Mouse (Mus musculus) limb, embryonic 11.5 days (tissue): ENCODE data around the gene Fam83c. TPM values are rescaled to one million over a fixed set of nuclear protein-coding genes. Genes with fewer than 3 reads are reported as not detected.

ENCODE experiments used
- ATAC-seq: fragments of 200-750 bp; cut with Nextera tagmentation; 2 replicates; pipeline ENCODE4 v1.8.0; 2017; ENCODE audit warnings: low read depth; ENCODE audit not compliant: insufficient number of reproducible peaks, low FRiP score, low TSS enrichment
- DNase-seq: peaks from one replicate; pipeline ENCODE4 v3.0.0-alpha.2; 2015; ENCODE audit warnings: low spot score
- H3K27ac ChIP-seq: fragments of 300-500 bp; sonication (generic); replicated peaks from 2 replicates; pipeline ENCODE4 v1.5.1; 2014; ENCODE audit warnings: low read depth, mild to moderate bottlenecking, low read length
- H3K27me3 ChIP-seq: fragments of 300-500 bp; sonication (generic); 2 replicates; pipeline ENCODE4 v1.6.1; 2014; ENCODE audit warnings: mild to moderate bottlenecking, low read length, mixed read lengths; ENCODE audit not compliant: control insufficient read depth, insufficient read depth
- H3K36me3 ChIP-seq: fragments of 300-500 bp; sonication (generic); 2 replicates; pipeline ENCODE4 v1.6.1; 2014; ENCODE audit warnings: mild to moderate bottlenecking, low read length, moderate library complexity, mixed read lengths; ENCODE audit not compliant: control insufficient read depth, insufficient read depth
- H3K4me1 ChIP-seq: fragments of 300-500 bp; sonication (generic); 2 replicates; pipeline ENCODE4 v1.6.1; 2014; ENCODE audit warnings: low read length, mixed read lengths; ENCODE audit not compliant: control insufficient read depth, insufficient read depth
- H3K4me2 ChIP-seq: fragments of 300-500 bp; sonication (generic); 2 replicates; pipeline ENCODE4 v1.6.1; 2014; ENCODE audit warnings: low read depth, mild to moderate bottlenecking, moderate library complexity; ENCODE audit not compliant: severe bottlenecking
- H3K4me3 ChIP-seq: fragments of 300-500 bp; sonication (generic); 2 replicates; pipeline ENCODE4 v1.5.1; 2014; ENCODE audit warnings: low read depth, low read length
- H3K9ac ChIP-seq: fragments of 300-500 bp; sonication (generic); 2 replicates; pipeline ENCODE4 v1.6.1; 2014; ENCODE audit warnings: mild to moderate bottlenecking, low read length
- H3K9me3 ChIP-seq: fragments of 300-500 bp; sonication (generic); 2 replicates; pipeline ENCODE4 v1.6.1; 2016; ENCODE audit warnings: low read length; ENCODE audit not compliant: control insufficient read depth
- WGBS: fragments of 180-500 bp; shearing (Covaris S2); extraction: QIAGEN DNeasy Blood & Tissue Kit; methylation state at CpG from one replicate; pipeline ENCODE4 v1.1.7; 2014; 5-methylcytosine and 5-hydroxymethylcytosine counted together
- polyA plus RNA-seq: library from polyadenylated mRNA; unstranded; fragments of >200 nt; fragmentation: Nextera tagmentation; extraction: Ambion mirVana; gene quantifications from 2 replicates; pipeline ENCODE4 v1.2.1, GENCODE M21; 2014

The Fam83c gene
- polyA plus RNA-seq, 1 experiment from 2014 or later, result 0.32 TPM

DNA sequence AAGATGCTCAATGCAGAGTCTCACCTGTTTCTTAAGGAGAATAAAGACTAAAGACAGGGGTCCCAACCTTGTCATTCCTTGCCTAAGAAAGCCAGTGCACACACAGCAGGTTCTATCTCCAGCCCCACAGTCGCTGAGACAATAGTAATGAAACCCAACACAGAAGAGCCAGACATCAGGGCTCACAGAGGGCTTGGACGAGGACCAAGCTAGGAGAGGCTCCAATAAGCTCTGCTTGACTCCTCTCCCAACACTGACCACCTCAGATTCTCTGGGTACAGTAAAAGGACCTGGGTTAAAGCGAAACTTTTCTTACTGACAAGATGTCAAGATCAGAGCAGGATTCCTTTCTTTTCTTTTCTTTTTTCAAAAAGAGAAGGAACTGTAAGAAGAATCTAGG is 36.0 kb downstream of the Fam83c start:
- WGBS, result 64% methylated on average over 3 of the region's 3 CpGs
- Histone ChIP-seq H3K4me3 (no peak overlapping the region), H3K27me3 (no peaks in the 10 kb centered on the region), H3K4me2 (no peak overlapping the region), H3K9me3 (no peaks in the 10 kb centered on the region), H3K9ac (no peak overlapping the region), H3K4me1 (no peaks in the 10 kb centered on the region), H3K36me3 (no peaks in the 10 kb centered on the region), H3K27ac (no peak overlapping the region)
- DNase-seq (no peak), ATAC-seq (no peak)

DNA sequence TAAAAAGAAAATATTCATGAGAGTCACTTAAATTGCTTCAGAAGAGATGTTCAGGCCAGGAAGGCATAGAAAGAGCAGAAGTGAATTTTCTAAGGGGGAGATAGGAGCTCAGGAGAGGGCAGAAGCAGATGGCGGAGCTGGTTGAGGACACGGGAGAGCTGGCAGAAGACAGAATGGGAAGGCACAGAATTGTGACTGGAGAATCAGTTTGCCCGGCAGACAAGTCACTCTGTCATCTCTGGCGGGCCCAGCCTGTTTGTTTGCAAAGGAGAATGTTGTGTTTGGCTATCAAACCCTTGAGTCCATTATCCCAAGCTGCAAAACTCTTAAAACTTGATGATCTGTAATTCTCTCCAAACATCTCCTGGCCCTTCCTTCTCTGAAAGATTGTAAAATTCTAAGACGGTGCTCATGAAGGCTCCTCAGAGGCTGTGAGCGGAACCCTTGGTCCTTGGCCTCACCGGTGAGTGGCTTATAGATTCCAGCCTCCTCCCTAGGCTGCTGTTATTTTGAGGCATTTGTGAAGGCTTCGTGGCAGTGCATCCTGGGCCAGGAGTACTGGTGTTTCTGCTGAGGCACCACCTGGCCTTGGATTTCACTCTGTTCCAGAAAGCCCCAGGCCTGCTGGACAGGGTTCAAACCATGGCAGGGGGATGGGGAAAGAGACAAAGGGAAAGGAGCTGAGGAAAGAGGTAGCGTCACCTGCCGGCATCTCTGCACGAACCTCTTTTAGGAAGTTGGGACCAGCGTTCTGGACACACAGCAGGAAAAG is 39.8 kb downstream of the Fam83c start:
- Histone ChIP-seq H3K4me2 (no peak overlapping the region), H3K27me3 (no peaks in the 10 kb centered on the region), H3K4me1 (peaks cover 3% of the 10 kb centered on the region; the same call in 1 of the 2 replicates), H3K4me3 (no peak overlapping the region), H3K9ac (no peak overlapping the region), H3K9me3 (no peaks in the 10 kb centered on the region), H3K36me3 (no peaks in the 10 kb centered on the region), H3K27ac (no peak overlapping the region)
- DNase-seq, result no peak
- WGBS, result 83% methylated on average over 12 of the region's 12 CpGs
- ATAC-seq, result no peak

DNA sequence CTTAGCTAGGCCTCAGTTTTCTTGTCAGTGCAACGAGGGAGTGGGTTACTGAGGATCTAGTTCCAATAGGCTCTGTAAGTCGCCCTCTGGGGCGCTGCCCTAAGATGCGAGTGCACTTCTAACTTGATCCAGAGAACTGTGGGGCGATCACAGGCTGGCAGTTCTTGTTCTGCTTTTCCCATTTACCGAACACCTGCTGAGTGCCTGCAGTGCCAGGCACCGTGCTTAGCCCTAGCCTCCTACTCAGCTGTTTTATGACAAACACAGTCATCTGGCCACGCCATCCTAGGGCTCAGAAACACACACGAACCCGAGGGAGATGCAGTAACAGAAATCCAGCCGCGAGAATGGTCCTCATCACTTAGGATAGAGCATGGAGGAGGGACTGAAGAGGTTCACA is 41.8 kb downstream of the Fam83c start:
- H3K27ac ChIP-seq, result no peak overlapping the region
- DNase-seq (no peak), ATAC-seq (no peak)
- no peaks in the 10 kb centered on the region for H3K36me3 ChIP-seq
- H3K27me3 ChIP-seq, result no peaks in the 10 kb centered on the region
- 34% methylated on average over 12 of the region's 12 CpGs for WGBS
- no peak overlapping the region for H3K9ac ChIP-seq
- peak overlapping the region; percentile 7; the same call in 1 of the 2 replicates for H3K4me2 ChIP-seq
- no peaks in the 10 kb centered on the region for H3K9me3 ChIP-seq
- no peak overlapping the region for H3K4me3 ChIP-seq
- H3K4me1 ChIP-seq, result peaks cover 3% of the 10 kb centered on the region; the same call in 1 of the 2 replicates

DNA sequence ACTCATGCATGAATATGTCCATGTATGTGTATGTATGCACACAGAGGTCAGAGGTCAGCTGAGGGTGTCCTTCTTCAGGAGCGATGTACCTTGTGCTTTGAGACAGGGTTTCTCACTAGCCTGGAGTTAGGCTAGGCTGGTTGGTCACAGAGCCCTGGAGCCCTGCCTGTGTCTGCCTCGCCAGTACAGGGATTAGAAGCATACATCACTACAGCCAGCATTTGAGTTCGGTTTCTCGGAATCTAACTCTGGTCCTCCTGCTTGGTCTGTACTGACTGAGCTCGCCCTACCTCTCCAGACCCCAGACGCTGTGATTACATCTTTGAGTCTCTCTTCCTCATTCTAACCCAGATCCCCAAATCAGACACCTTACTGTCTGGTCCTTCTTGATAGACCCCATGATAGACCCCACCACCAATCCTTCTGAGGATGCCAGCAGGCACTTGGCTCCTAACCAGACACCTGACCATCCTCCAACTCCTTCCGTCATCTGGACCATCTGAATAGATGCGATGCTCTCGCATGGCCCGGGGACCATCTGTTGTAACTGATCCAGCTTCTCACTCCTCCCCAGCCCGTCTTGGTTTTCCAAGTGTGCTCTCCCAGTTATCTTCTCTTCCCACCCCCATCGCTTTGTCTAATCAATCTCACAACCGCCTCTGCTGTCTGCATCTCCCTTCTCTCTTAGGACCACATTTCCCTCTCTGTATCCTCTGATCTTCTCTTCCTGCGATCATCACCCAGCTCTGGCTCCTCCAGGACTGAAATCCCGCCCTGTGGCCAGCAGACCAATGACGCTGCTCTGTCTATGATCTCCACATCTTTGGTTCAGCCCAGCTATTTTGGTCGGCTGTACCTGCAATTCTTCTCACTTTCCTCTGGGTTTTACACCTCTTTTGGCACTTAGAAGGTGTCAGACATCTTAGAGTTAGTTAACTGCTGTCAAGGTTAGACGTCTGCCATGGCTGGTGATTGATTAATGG is 46.4 kb downstream of the Fam83c start:
- DNase-seq (no peak), ATAC-seq (no peak)
- no peak overlapping the region for H3K27ac ChIP-seq
- no peak overlapping the region for H3K4me2 ChIP-seq
- WGBS, result 61% methylated on average over 18 of the region's 18 CpGs
- H3K27me3 ChIP-seq, result no peaks in the 10 kb centered on the region
- no peaks in the 10 kb centered on the region for H3K36me3 ChIP-seq
- H3K9me3 ChIP-seq, result no peaks in the 10 kb centered on the region
- H3K4me1 ChIP-seq, result peaks cover 3% of the 10 kb centered on the region; the same call in 1 of the 2 replicates
- H3K4me3 ChIP-seq, result no peak overlapping the region
- H3K9ac ChIP-seq, result no peak overlapping the region

DNA sequence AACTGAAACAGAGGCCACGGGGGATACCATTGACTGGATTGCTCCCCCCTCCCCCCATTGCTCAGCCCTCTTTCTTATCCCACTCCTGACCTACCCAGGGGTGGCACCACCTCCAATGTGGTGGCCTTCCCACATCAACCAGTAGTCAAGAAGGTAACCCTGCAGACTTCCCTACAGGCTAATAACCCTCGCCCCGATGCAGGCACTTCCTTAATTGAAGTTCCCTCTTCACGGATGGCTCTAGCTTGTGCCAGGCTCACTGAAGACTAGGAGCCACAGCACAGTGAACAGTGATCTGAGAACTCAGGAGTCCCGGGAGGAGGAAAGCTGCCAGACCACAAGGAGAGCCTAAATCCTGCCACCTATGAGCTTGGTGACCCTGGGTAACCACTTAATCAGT is 47.7 kb downstream of the Fam83c start:
- H3K27me3 ChIP-seq, result no peaks in the 10 kb centered on the region
- H3K9ac ChIP-seq, result no peak overlapping the region
- H3K4me1 ChIP-seq, result no peaks in the 10 kb centered on the region
- ATAC-seq (no peak), DNase-seq (no peak)
- H3K36me3 ChIP-seq, result no peaks in the 10 kb centered on the region
- no peak overlapping the region for H3K4me3 ChIP-seq
- H3K9me3 ChIP-seq, result no peaks in the 10 kb centered on the region
- no peak overlapping the region for H3K27ac ChIP-seq
- 72% methylated on average over 5 of the region's 5 CpGs for WGBS
- no peak overlapping the region for H3K4me2 ChIP-seq

DNA sequence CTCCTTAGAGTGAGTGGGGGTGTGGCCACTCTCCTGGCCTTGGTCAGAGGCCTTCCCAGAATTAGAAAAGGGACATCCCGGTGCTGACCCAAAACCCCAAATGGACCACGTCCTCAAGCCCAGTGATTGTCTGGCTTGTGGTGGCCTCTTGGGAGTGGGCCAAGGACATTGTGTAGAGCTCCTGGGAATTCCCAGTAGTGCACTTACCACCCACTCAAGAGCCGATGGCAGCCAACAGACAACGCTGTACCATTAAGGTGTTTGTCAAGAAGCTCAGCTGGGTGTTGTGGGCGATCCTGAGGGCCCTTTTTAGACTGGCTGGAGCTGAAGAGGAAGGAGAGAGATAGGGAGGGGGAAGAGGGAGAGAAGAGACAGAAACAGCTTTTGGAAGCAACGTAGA is 50.1 kb downstream of the Fam83c start:
- Histone ChIP-seq H3K36me3 (no peaks in the 10 kb centered on the region), H3K27me3 (no peaks in the 10 kb centered on the region), H3K4me1 (no peaks in the 10 kb centered on the region), H3K27ac (no peak overlapping the region), H3K9ac (no peak overlapping the region), H3K9me3 (no peaks in the 10 kb centered on the region), H3K4me3 (no peak overlapping the region), H3K4me2 (no peak overlapping the region)
- WGBS, result 84% methylated on average over 6 of the region's 6 CpGs
- ATAC-seq (no peak), DNase-seq (no peak)

- H3K36me3 ChIP-seq, result no peaks in the 10 kb centered on the region
- H3K27ac ChIP-seq, result no peak overlapping the region
- ATAC-seq (no peak), DNase-seq (no peak)
- peaks cover 11% of the 10 kb centered on the region for H3K27me3 ChIP-seq
- H3K9ac ChIP-seq, result no peak overlapping the region
- H3K4me2 ChIP-seq, result no peak overlapping the region
- no peak overlapping the region for H3K4me3 ChIP-seq
- 89% methylated on average over 3 of the region's 3 CpGs for WGBS
- H3K4me1 ChIP-seq, result 0 out of 2 replicates have a peak, but pooled peaks cover 4% of the 10 kb centered on the region
- H3K9me3 ChIP-seq, result no peaks in the 10 kb centered on the region
These were observed 55.1 kb downstream of the Fam83c start for GRCm38 (mm10) chr2:155779506-155779905.

GRCm38 (mm10) chr2:155779066-155779465 is 55.6 kb downstream of the Fam83c start:
- ATAC-seq, result no peak
- H3K9me3 ChIP-seq, result no peaks in the 10 kb centered on the region
- no peak overlapping the region for H3K27ac ChIP-seq
- H3K36me3 ChIP-seq, result no peaks in the 10 kb centered on the region
- H3K4me3 ChIP-seq, result no peak overlapping the region
- WGBS, result 45% methylated on average over 7 of the region's 7 CpGs
- H3K4me2 ChIP-seq, result no peak overlapping the region
- DNase-seq, result no peak
- no peak overlapping the region for H3K9ac ChIP-seq
- peaks cover 15% of the 10 kb centered on the region for H3K27me3 ChIP-seq
- 0 out of 2 replicates have a peak, but pooled peaks cover 4% of the 10 kb centered on the region for H3K4me1 ChIP-seq
